Mouse (Mus musculus) forebrain, postnatal 0 days (tissue): Measurements from ENCODE around the gene Radil. TPM values are rescaled to one million over a fixed set of nuclear protein-coding genes. Genes with fewer than 3 reads are reported as not detected.

Experiments
- ATAC-seq: fragments of 200-750 bp; cut with Nextera tagmentation; 2 replicates; pipeline ENCODE4 v1.8.0; 2017; ENCODE audit warnings: mild to moderate bottlenecking, moderate library complexity
- DNase-seq: peaks from one replicate; pipeline ENCODE4 v3.0.0-alpha.2; 2015
- H3K27ac ChIP-seq: fragments of 300-500 bp; sonication (generic); 2 replicates; pipeline ENCODE4 v1.5.1; 2014; ENCODE audit warnings: low read depth, mild to moderate bottlenecking, antibody characterized with exemption, low read length, moderate library complexity, mixed read lengths
- H3K27me3 ChIP-seq: fragments of 300-500 bp; sonication (generic); 2 replicates; pipeline ENCODE4 v1.6.1; 2014; ENCODE audit warnings: mild to moderate bottlenecking, low read length, mixed read lengths; ENCODE audit not compliant: insufficient read depth
- H3K36me3 ChIP-seq: fragments of 300-500 bp; sonication (generic); 2 replicates; pipeline ENCODE4 v1.6.1; 2014; ENCODE audit warnings: mild to moderate bottlenecking, moderate library complexity; ENCODE audit not compliant: insufficient read depth
- H3K4me1 ChIP-seq: fragments of 300-500 bp; sonication (generic); 2 replicates; pipeline ENCODE4 v1.6.1; 2014; ENCODE audit warnings: antibody characterized with exemption; ENCODE audit not compliant: insufficient read depth
- H3K4me2 ChIP-seq: fragments of 300-500 bp; sonication (generic); 2 replicates; pipeline ENCODE4 v1.6.1; 2014; ENCODE audit warnings: low read depth, mild to moderate bottlenecking, moderate library complexity
- H3K4me3 ChIP-seq: fragments of 300-500 bp; sonication (generic); 2 replicates; pipeline ENCODE4 v1.5.1; 2014; ENCODE audit warnings: low read depth, low read length, mixed read lengths
- H3K9ac ChIP-seq: fragments of 300-500 bp; sonication (generic); 2 replicates; pipeline ENCODE4 v1.6.1; 2014; ENCODE audit warnings: mild to moderate bottlenecking
- H3K9me3 ChIP-seq: fragments of 300-500 bp; sonication (generic); 2 replicates; pipeline ENCODE4 v1.6.1; 2016; ENCODE audit warnings: low read length
- CTCF ChIP-seq: sonication (generic); IDR thresholded peaks from 2 replicates; pipeline ENCODE4 v1.5.1; 2016; ENCODE audit warnings: antibody characterized with exemption, control low read depth, low read depth
- whole genome bisulfite sequencing: fragments of 180-500 bp; shearing (Covaris S2); extraction: QIAGEN DNeasy Blood & Tissue Kit; methylation state at CpG from one replicate; pipeline ENCODE4 v1.1.7; 2014; 5-methylcytosine and 5-hydroxymethylcytosine counted together
- polyA plus RNA-seq: library from polyadenylated mRNA; unstranded; fragments of >200 nt; fragmentation: Nextera tagmentation; extraction: Ambion mirVana; gene quantifications from 2 replicates; pipeline ENCODE4 v1.2.1, GENCODE M21; 2015
- total RNA-seq: library from RNA; depleted of rRNA; stranded (reverse); fragments of >200 nt; gene quantifications from 2 replicates; pipeline ENCODE4 v1.2.3, GENCODE M21; 2014

The Radil gene
- total and polyA plus RNA-seq, 2 experiments from 2014 or later, result 10.4 to 10.8 TPM

- H3K27ac ChIP-seq, result no peak overlapping the region
- TF ChIP-seq CTCF, result no peak
- no peaks in the 10 kb centered on the region for H3K36me3 ChIP-seq
- no peaks in the 10 kb centered on the region for H3K9me3 ChIP-seq
- ATAC-seq (no peak), DNase-seq (no peak)
- no peaks in the 10 kb centered on the region for H3K4me1 ChIP-seq
- H3K27me3 ChIP-seq, result no peaks in the 10 kb centered on the region
- no peak overlapping the region for H3K9ac ChIP-seq
- H3K4me3 ChIP-seq, result no peak overlapping the region
- H3K4me2 ChIP-seq, result no peak overlapping the region
- 81% methylated on average over 4 of the region's 4 CpGs for WGBS
Observed at GRCm38 (mm10) chr5:142556721-142557120, 5.8 kb upstream of the Radil start.

GRCm38 (mm10) chr5:142555866-142556265, 5.0 kb upstream of the Radil start:
- WGBS, result 83% methylated on average over 5 of the region's 5 CpGs
- no peak overlapping the region for H3K27ac ChIP-seq
- no peaks in the 10 kb centered on the region for H3K9me3 ChIP-seq
- H3K4me2 ChIP-seq, result no peak overlapping the region
- ATAC-seq (no peak), DNase-seq (no peak)
- H3K27me3 ChIP-seq, result no peaks in the 10 kb centered on the region
- H3K36me3 ChIP-seq, result no peaks in the 10 kb centered on the region
- no peak overlapping the region for H3K9ac ChIP-seq
- H3K4me3 ChIP-seq, result no peak overlapping the region
- no peaks in the 10 kb centered on the region for H3K4me1 ChIP-seq
- no peak for TF ChIP-seq CTCF

- ATAC-seq (peak; percentile 34), DNase-seq (peak; percentile 63)
- no peaks in the 10 kb centered on the region for H3K9me3 ChIP-seq
- no peak for TF ChIP-seq CTCF
- no peaks in the 10 kb centered on the region for H3K36me3 ChIP-seq
- no peaks in the 10 kb centered on the region for H3K4me1 ChIP-seq
- peak overlapping the region; percentile 87 for H3K4me2 ChIP-seq
- 2% methylated on average over 31 of the region's 31 CpGs for WGBS
- H3K27me3 ChIP-seq, result no peaks in the 10 kb centered on the region
- H3K4me3 ChIP-seq, result peak overlapping the region; percentile 68
- H3K27ac ChIP-seq, result peak overlapping the region; percentile 64; the same call in 1 of the 2 replicates
- peak overlapping the region; percentile 67 for H3K9ac ChIP-seq
Observed at GRCm38 (mm10) chr5:142549961-142550705, 765 bp downstream of the Radil start.

GRCm38 (mm10) chr5:142549441-142549840, 1.5 kb downstream of the Radil start:
- no peak overlapping the region for H3K27ac ChIP-seq
- no peak overlapping the region for H3K9ac ChIP-seq
- H3K4me1 ChIP-seq, result no peaks in the 10 kb centered on the region
- no peaks in the 10 kb centered on the region for H3K9me3 ChIP-seq
- no peaks in the 10 kb centered on the region for H3K36me3 ChIP-seq
- no peak for TF ChIP-seq CTCF
- H3K4me3 ChIP-seq, result peak overlapping the region; percentile 68; the same call in 1 of the 2 replicates
- peak overlapping the region; percentile 87 for H3K4me2 ChIP-seq
- no peak for ATAC-seq
- H3K27me3 ChIP-seq, result no peaks in the 10 kb centered on the region
- DNase-seq, result no peak
- WGBS, result 54% methylated on average over 9 of the region's 9 CpGs

- no peak overlapping the region for H3K4me3 ChIP-seq
- peaks cover 10% of the 10 kb centered on the region; the same call in 1 of the 2 replicates for H3K36me3 ChIP-seq
- H3K9me3 ChIP-seq, result no peaks in the 10 kb centered on the region
- no peak overlapping the region for H3K9ac ChIP-seq
- H3K27ac ChIP-seq, result no peak overlapping the region
- H3K4me2 ChIP-seq, result no peak overlapping the region
- H3K27me3 ChIP-seq, result no peaks in the 10 kb centered on the region
- no peaks in the 10 kb centered on the region for H3K4me1 ChIP-seq
- TF ChIP-seq CTCF, result no peak
- 81% methylated on average over 3 of the region's 3 CpGs for WGBS
- ATAC-seq (no peak), DNase-seq (no peak)
Observed at GRCm38 (mm10) chr5:142547066-142547465, 3.8 kb downstream of the Radil start.

- Histone ChIP-seq H3K36me3 (peaks cover 10% of the 10 kb centered on the region; the same call in 1 of the 2 replicates), H3K4me2 (no peak overlapping the region), H3K4me3 (no peak overlapping the region), H3K27me3 (no peaks in the 10 kb centered on the region), H3K27ac (no peak overlapping the region), H3K4me1 (no peaks in the 10 kb centered on the region), H3K9me3 (no peaks in the 10 kb centered on the region), H3K9ac (no peak overlapping the region)
- ATAC-seq (no peak), DNase-seq (no peak)
- no peak for TF ChIP-seq CTCF
- 6% methylated on average over 5 of the region's 5 CpGs for WGBS
Observed at GRCm38 (mm10) chr5:142546344-142546743, 4.6 kb downstream of the Radil start.

GRCm38 (mm10) chr5:142545014-142545795, 5.7 kb downstream of the Radil start:
- H3K4me2 ChIP-seq, result no peak overlapping the region
- no peak for ATAC-seq
- WGBS, result 84% methylated on average over 5 of the region's 5 CpGs
- H3K9ac ChIP-seq, result no peak overlapping the region
- no peaks in the 10 kb centered on the region for H3K9me3 ChIP-seq
- no peak for TF ChIP-seq CTCF
- no peak overlapping the region for H3K4me3 ChIP-seq
- H3K27ac ChIP-seq, result no peak overlapping the region
- H3K27me3 ChIP-seq, result no peaks in the 10 kb centered on the region
- no peaks in the 10 kb centered on the region for H3K4me1 ChIP-seq
- no peak for DNase-seq
- H3K36me3 ChIP-seq, result peaks cover 10% of the 10 kb centered on the region; the same call in 1 of the 2 replicates
